Mouse (Mus musculus) kidney, adult 8-10 months (tissue): Measurements from ENCODE around the gene Pou6f1.

Experiments used
- DNase-seq, 2 experiments: peaks; one replicate each; pipeline ENCODE4 v3.0.0; 2022

The Pou6f1 gene

GRCm38 (mm10) chr15:100616221-100616620 lies 16.4 kb upstream of the Pou6f1 start:
- no peak for DNase-seq

GRCm38 (mm10) chr15:100615825-100616220 lies 16.0 kb upstream of the Pou6f1 start:
- DNase-seq: peak; percentile 84 to 88

GRCm38 (mm10) chr15:100614996-100615824 lies 15.4 kb upstream of the Pou6f1 start, which contains the start of gene Dazap2:
TSS of gene Dazap2 (plus strand) at chr15:100615349.
- peak; percentile 98 for DNase-seq

GRCm38 (mm10) chr15:100614218-100614995 lies 14.6 kb upstream of the Pou6f1 start:
- DNase-seq: no peak

GRCm38 (mm10) chr15:100613584-100613983 lies 13.8 kb upstream of the Pou6f1 start:
- peak; percentile 68 to 78 for DNase-seq

- no peak for DNase-seq
Measured at GRCm38 (mm10) chr15:100612432-100612831, 12.6 kb upstream of the Pou6f1 start.

- no peak for DNase-seq
Measured at GRCm38 (mm10) chr15:100611951-100612350, 12.2 kb upstream of the Pou6f1 start.

GRCm38 (mm10) chr15:100606677-100607076 lies 6.9 kb upstream of the Pou6f1 start:
- DNase-seq: peak in 1 of 2 experiments; percentile 57

- no peak for DNase-seq
Measured at GRCm38 (mm10) chr15:100601669-100602068, 1.9 kb upstream of the Pou6f1 start.

- no peak for DNase-seq
Measured at GRCm38 (mm10) chr15:100600696-100601272, 1.0 kb upstream of the Pou6f1 start.

GRCm38 (mm10) chr15:100600047-100600695 lies 387 bp upstream of the Pou6f1 start:
- peak; percentile 81 to 82 for DNase-seq

GRCm38 (mm10) chr15:100598883-100599275 lies 905 bp downstream of the Pou6f1 start:
- peak in 1 of 2 experiments; percentile 64 for DNase-seq

GRCm38 (mm10) chr15:100598287-100598882 lies 1.4 kb downstream of the Pou6f1 start:
- DNase-seq: no peak

- peak in 1 of 2 experiments; percentile 50 for DNase-seq
Measured at GRCm38 (mm10) chr15:100592817-100593216, 7.0 kb downstream of the Pou6f1 start.

- no peak for DNase-seq
Measured at GRCm38 (mm10) chr15:100590436-100590835, 9.3 kb downstream of the Pou6f1 start.

GRCm38 (mm10) chr15:100588297-100588696 lies 11.5 kb downstream of the Pou6f1 start:
- no peak for DNase-seq

- peak; percentile 84 to 90 for DNase-seq
Measured at GRCm38 (mm10) chr15:100587166-100587565, 12.6 kb downstream of the Pou6f1 start.

GRCm38 (mm10) chr15:100585931-100586330 lies 13.9 kb downstream of the Pou6f1 start:
- DNase-seq: no peak

GRCm38 (mm10) chr15:100580108-100580507 lies 19.7 kb downstream of the Pou6f1 start:
- no peak for DNase-seq

- no peak for DNase-seq
Measured at GRCm38 (mm10) chr15:100577972-100578371, 21.8 kb downstream of the Pou6f1 start.

- peak in 1 of 2 experiments; percentile 42 for DNase-seq
Measured at GRCm38 (mm10) chr15:100576810-100577209, 23.0 kb downstream of the Pou6f1 start.

GRCm38 (mm10) chr15:100576392-100576791 lies 23.4 kb downstream of the Pou6f1 start:
- no peak for DNase-seq
